Mouse (Mus musculus): ENCODE data around the gene Kifc5b.
"Not testable (repeated sequence)": the region's sequence is repeated elsewhere in the genome, so short reads cannot be mapped to it uniquely, and the experiment has no call there.

Kifc5b gene

GRCm38 (mm10) chr17:26916711-26917482 is at the start of gene Kifc5b:
Gene Kifc5b, plus strand, starts transcription at chr17:26917091.
- peak; percentile 100 for DNase-seq (ENCODE audit: extremely low spot score, low spot score)

DNA sequence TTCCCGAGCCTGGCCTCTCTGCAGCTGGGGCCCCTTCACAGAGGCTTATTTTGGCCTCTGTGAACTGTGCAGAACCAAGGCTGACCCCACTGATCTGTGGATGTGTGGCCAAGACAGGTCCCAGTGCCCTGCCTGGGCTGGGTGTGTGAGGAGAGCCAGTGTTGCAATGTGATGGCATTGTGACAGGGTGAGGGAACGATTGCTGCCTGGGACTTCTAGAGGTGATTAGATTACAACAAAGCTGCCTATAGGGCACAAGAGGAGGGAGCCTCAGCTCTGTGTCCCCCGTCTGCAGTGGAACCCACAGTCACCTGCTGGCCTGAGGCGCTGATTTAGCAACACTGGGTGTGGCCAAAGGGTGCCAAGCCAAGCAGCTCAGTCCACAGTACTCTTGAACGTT is 48.1 kb upstream of the Kifc5b start:
- DNase-seq (ENCODE audit: extremely low spot score, low spot score) = no peak

- DNase-seq (ENCODE audit: extremely low spot score, low spot score) = no peak
These were observed 44.0 kb upstream of the Kifc5b start for GRCm38 (mm10) chr17:26872870-26873269.

DNA sequence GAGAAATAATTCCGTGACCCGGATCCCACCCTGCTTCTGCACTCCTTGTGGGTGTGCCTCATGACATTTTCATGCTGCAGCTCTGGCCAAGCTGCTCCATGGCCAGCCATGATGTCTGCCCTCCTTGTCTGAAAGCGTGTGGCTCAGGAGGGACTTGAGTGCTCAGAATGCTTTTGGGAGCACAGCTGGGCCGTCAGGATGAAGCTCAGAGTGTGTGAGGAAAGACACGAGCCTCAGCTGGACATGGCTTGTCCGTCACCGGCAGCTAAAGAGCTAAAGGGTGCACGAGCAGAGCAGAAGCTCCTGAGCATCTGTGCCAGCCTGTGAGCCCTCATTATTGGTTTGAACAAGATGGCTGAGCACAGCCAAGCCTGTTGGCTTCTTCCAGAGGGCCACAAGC is 43.4 kb upstream of the Kifc5b start:
- DNase-seq (ENCODE audit: extremely low spot score, low spot score) = no peak

DNA sequence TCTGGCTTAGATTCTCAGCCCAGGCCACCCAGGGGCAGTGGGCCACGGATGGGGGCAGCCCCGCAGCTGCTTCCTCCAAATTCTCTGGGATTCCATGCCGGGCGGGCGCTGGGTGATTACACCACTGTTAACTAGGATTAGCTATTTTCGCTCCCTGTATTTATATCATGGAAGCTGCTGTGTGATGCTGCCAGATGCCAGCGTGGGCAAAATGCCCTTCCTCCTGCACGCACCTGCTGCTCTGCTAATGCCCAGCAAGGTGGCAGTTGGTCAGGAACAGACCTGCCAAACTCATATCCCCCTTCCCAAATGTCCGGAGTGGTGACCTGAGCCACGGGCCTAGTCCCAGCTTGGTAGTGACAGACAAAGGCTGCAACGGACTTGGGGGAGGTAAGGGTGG is 42.3 kb upstream of the Kifc5b start:
- no peak for DNase-seq (ENCODE audit: extremely low spot score, low spot score)

DNA sequence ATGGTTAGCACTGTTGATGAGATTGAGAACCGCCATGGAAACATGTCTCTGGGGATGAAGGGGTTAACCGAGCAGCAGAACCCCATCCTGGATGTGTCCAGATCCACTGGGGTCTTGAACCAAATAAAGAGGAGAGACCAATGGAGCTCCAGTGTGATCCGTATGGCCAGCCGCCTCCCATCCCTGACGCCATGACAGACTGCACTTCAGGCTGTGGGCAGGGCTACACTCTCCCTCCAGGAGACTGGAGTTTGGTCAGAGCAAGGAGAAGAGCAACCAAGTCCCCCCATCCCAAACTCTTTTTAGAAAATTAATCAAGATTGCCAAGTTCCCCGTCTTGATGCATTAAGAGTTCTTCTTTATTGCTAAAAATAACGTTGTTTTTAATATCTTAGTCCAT is 39.0 kb upstream of the Kifc5b start:
- DNase-seq (ENCODE audit: extremely low spot score, low spot score) = no peak

- no peak for DNase-seq (ENCODE audit: extremely low spot score, low spot score)
These were observed 37.7 kb upstream of the Kifc5b start for GRCm38 (mm10) chr17:26879235-26879634.

DNA sequence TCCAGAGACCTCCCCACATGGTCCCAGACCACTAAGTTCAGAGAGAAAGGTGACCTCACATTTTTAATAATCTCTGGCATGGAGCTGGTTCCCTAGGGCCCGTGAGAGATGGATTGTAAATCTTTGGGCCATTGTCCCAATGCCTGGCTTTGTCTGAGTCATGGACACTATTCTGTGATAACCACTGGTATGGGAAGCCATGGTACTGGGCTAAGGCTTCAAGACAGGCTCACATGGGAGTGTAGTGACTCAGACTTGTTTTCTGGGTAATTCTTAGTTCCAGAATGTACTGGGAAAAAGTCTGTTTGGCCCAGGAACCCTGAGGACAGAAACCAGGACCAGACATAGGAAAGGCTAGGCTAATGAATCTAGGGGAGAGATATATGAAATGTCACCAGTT is 34.2 kb upstream of the Kifc5b start:
- no peak for DNase-seq (ENCODE audit: extremely low spot score, low spot score)

- DNase-seq (ENCODE audit: extremely low spot score, low spot score) = no peak
These were observed 33.3 kb upstream of the Kifc5b start for GRCm38 (mm10) chr17:26883585-26883984.

DNA sequence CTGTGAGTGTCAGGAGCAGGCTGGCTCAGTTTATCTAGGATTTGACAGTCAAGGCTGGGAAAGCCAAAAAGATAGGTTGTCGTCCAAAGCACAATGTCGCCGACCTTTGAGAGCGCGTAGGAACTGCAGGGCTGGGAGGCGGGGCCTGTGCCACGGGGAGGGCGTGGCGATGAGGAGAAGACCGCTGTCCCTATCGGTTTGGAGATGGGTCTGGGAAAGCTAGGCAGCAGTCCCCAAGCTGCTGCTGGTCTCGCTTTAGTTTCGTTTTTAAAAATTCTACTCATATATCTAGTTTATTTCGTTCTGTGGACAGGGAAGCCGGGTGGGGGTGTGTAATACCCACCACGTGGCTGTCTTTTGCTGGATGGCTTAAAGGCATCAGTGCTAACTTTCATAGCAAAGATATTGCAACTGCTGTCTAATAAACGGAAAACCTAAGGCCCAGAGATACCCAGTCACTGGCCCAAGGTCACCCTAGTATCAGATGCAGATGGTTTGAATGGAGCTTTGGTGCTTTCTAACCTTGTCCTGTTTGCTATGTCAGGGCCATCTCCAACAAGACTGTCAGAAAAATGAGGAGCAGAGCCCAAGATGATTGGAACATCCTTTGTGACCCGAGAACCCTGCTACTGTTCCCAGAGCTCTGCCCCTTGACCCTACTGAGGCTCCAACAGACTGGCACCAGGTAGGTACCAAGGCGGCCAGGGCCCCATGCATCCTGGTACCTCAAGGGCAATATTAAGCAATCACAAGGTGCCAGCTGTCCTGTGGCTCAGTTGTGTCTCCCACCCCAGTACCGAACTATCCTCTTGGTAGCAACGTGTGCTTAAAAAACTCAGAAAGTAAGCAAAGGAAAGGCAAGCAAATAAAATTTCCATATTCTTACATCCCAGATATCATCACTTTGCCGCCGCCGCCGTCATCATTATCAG is 31.6 kb upstream of the Kifc5b start:
- peak; percentile 70 for DNase-seq (ENCODE audit: extremely low spot score, low spot score)

DNA sequence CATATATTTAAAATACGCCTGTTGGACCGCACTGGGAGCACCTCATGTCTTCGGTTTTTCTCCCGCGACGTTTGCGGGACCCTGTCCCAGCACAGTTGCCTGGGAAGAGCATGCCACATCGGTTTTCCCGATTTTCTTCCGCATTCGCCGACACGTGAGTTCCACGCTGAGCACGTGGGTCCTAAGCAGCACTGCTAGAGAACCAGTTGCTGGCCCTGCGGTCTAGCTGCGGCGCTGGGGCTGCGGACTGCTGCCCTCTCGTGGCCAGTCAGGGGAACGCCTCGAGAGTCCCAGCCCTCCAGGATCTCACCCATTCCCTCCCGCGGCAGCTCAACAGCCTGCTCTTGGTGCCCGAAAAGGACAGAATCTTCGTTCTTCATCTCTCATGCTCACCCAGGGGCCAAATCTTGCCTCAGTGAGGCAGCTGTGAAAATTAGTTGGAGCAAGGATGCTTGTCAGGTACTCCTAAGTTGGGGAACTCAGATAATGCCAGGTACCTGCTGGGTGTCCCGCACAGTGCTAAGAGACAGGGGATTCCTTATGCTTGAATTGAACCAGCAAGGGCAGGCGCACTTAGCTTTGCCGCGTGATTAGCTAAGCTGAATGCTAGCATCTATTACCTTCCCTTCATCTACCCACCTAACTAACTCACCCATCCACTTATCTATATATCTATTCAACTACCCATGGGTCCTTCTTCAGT is 30.7 kb upstream of the Kifc5b start:
- peak; percentile 85 for DNase-seq (ENCODE audit: extremely low spot score, low spot score)

GRCm38 (mm10) chr17:26887926-26888325 is 29.0 kb upstream of the Kifc5b start:
- DNase-seq (ENCODE audit: extremely low spot score, low spot score) = no peak

GRCm38 (mm10) chr17:26892635-26893375 is 24.1 kb upstream of the Kifc5b start:
- DNase-seq (ENCODE audit: extremely low spot score, low spot score) = no peak

- no peak for DNase-seq (ENCODE audit: extremely low spot score, low spot score)
These were observed 23.4 kb upstream of the Kifc5b start for GRCm38 (mm10) chr17:26893492-26893891.

DNA sequence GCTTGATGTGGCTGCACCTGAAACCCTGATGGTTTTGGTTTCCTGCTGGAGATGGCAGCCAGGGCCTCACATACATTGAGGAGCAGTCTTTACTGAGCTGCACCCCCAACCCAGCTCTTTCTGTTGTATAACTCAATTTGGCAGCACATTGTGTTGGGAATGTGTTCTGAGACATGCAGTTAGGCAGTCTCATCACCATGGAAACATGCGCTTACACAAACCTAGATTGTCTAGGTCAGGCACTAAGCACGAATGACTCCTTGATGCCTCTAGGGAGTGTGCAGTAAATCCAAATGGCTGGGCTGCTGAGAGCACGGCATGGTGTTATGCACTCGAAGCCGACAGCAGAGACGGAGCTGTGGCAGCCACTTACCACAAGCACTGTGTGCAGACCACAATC is 22.5 kb upstream of the Kifc5b start:
- DNase-seq (ENCODE audit: extremely low spot score, low spot score) = no peak

DNA sequence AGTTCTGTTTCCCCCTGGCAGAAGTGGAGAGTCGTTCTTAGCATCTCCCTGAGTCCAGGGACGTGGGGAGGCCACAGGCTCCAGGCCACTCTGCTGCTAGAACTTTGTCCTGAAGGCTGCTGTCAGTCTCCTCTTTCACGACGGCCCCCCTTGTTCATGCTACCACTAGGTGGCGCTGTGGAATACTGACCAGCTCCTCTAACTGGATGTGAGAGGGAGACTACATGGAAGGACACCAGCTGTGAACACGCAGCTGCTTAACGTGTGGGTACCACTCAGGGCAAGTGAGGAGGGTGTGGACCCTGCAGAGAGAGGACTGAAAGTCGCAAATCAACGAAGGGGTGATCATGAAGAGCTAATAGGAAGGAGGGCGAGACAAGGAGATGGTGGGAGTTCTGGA is 21.3 kb upstream of the Kifc5b start:
- peak; percentile 74 for DNase-seq (ENCODE audit: extremely low spot score, low spot score)

DNA sequence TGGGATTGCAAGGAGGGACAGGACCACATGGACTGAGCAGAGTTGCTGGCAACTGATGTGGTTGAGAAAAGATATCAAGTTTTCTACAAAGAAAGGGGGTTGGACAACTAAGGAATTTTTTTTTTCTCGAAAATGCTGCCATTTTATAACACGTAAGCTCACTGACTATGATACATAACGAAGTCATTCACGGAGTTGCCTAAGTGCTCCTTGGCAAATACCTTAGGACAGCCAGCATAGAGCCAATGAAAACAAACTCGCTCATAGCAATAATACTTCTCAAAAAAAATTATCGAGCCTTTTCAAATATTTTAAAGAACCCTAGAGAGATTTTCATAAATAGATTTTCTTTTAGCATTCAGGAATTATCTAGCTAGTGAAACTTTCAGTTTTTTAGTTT is 16.0 kb upstream of the Kifc5b start:
- DNase-seq (ENCODE audit: extremely low spot score, low spot score) = no peak

- no peak for DNase-seq (ENCODE audit: extremely low spot score, low spot score)
These were observed 12.6 kb upstream of the Kifc5b start for GRCm38 (mm10) chr17:26904320-26904719.

DNA sequence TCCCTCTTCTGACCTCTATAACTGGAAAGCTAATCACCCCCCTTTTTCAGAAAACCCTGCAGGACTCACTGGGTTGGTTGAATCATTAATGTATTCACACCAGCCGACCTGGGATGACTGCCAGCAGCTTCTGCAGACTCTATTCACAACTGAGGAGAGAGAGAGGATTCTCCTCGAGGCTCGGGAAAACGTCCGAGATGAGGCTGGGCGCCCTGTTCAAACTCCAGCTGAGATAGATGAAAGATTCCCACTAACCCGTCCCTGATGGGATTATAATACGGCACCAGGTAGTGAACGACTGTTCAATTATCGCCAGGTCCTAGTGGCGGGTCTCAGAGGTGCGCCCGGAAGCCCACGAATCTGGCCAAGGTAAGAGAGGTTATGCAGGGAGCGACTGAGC is 9.4 kb upstream of the Kifc5b start:
- not testable (repeated sequence) for DNase-seq (ENCODE audit: extremely low spot score, low spot score)

- DNase-seq (ENCODE audit: extremely low spot score, low spot score) = no peak
These were observed 1.6 kb upstream of the Kifc5b start for GRCm38 (mm10) chr17:26915248-26915647.

GRCm38 (mm10) chr17:26917560-26917959 is 669 bp downstream of the Kifc5b start:
- not testable (repeated sequence) for DNase-seq (ENCODE audit: extremely low spot score, low spot score)

All from neural tube, embryonic 10.5 days (tissue).